Mouse (Mus musculus): Measurements from ENCODE around the gene Stxbp5.
A peak's percentile ranks its signal among the peaks of the same experiment; 100 is the strongest.

GRCm38 (mm10) chr10:9796429-9796828, 104.5 kb downstream of the Stxbp5 start:
- TF ChIP-seq POLR2A (IDR thresholded peaks at IDR 0.05; ENCODE audit: low read depth, low read length) (no peak), CTCF (conservative IDR thresholded peaks at IDR 0.05; ENCODE audit: insufficient read depth, insufficient read length, low read depth, low read length) (0 out of 2 replicates have a peak, but pooled peaks have one; percentile 12)

Data from kidney, adult 2 months (tissue).